Mouse (Mus musculus): ENCODE results near the gene Golm1.
A peak's percentile ranks its signal among the peaks of the same experiment; 100 is the strongest.

GRCm38 (mm10) chr13:59661387-59661786 lies 14.2 kb downstream of the Golm1 start:
- TF ChIP-seq EP300 (IDR thresholded peaks at IDR 0.05; ENCODE audit: insufficient read depth, low read depth, low read length) (peak; percentile 82), CTCF (IDR thresholded peaks at IDR 0.05; ENCODE audit: low read depth, low read length) (no peak), POLR2A (IDR thresholded peaks at IDR 0.05; ENCODE audit: insufficient read depth, low read length) (no peak)

Data from ES-Bruce4 (cell line).